Mouse (Mus musculus) heart, postnatal 14 days (tissue): ENCODE measurements around the gene Birc3. TPM values are rescaled to one million over a fixed set of nuclear protein-coding genes. Genes with fewer than 3 reads are reported as not detected.
A peak's percentile ranks its signal among the peaks of the same experiment; 100 is the strongest.
"Not testable (repeated sequence)": the region's sequence is repeated elsewhere in the genome, so short reads cannot be mapped to it uniquely, and the experiment has no call there.

Experiments
- DNase-seq, 2 experiments: peaks; one replicate each; pipeline ENCODE4 v3.0.0; 2021 to 2022
- intact Hi-C: fragments of 180-260 bp; cut with DNase I; formaldehyde crosslinking; loops from one replicate; pipeline ENCODE4 v1.15.1; 2025
- total RNA-seq, 2 experiments: library from RNA; stranded (reverse); gene quantifications; 2 replicates each; pipeline ENCODE4 v1.2.3; 2021

Birc3 gene
- total RNA-seq, 2 experiments from 2014 or later: 8.9 to 10.3 TPM

- intact Hi-C loops: loop anchor here (5.0 kb wide), 1 partner anchor 33 kb away; the partner anchor contains the start of gene Birc2
- DNase-seq: no peak
Measured at GRCm38 (mm10) chr9:7870556-7871315, 2.2 kb downstream of the Birc3 start.

DNA sequence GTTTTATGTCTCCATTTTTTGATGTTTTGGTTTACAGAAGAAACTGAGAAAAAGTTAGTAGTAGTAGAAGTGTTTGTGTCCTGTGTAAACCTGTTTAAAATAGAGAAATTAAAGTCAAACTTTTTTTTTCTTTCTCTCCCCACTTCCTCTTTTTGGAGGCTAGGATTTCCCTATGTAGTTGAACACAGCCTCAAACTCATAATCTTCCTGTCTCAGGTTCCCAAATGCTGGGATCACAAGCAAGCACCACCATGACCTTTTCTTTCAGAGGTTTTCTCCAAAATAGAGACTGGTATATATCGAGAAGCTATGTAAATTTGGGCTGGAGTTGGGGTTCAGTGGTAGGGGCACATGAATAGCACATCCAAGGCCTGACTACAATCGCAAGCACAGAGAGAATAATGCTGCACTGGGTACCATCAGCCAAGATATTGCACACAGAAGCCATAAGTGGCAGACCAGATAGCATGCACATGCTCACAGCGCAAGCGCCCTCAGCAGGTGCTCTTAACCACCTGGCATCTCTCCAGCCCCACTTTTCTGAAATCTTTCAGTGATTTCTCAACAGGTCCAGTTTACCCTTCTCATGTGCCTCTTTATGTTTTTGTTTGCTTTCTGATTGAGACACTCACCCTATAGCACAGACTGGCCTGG, 4.0 kb downstream of the Birc3 start:
- intact Hi-C loops: no loop called here
- DNase-seq: no peak

DNA sequence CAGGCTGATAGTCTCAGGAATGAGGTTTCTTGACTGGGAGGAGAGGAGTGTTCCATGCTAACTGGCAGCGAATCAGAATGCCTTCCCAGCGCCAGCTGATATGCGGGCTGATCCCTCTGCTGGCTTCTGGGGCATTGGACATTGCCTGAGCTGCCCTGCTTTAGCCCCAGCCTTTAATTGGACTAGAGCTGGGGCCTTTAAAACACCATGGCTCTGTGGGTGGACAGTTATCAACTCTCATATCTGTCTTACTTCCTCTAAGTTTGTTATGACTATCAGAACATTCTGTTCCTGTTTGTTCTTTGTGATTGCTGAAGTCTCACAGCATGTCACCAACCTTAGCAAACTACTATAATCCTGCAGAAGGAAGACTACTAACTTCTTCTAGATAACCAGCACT, 5.0 kb downstream of the Birc3 start:
- DNase-seq: peak; percentile 7
- intact Hi-C loops: no loop called here

DNA sequence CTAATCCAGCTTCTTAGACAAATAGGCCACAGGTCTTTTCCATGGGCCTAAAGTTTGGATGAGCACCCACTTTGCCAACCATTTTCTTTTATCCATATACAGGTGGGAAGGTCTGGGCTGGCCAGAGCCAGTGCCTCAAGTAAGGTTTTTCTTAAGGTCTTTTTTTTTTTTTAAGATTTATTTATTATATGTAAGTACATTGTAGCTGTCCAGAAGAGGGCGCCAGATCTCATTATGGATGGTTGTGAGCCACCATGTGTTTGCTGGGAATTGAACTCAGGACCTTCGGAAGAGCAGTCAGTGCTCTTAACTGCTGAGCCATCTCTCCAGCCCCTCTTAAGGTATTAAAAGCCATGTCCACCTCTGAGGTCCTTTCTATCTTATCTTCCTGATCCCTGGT, 6.0 kb downstream of the Birc3 start:
- DNase-seq, intact Hi-C loops: not testable (repeated sequence)

DNA sequence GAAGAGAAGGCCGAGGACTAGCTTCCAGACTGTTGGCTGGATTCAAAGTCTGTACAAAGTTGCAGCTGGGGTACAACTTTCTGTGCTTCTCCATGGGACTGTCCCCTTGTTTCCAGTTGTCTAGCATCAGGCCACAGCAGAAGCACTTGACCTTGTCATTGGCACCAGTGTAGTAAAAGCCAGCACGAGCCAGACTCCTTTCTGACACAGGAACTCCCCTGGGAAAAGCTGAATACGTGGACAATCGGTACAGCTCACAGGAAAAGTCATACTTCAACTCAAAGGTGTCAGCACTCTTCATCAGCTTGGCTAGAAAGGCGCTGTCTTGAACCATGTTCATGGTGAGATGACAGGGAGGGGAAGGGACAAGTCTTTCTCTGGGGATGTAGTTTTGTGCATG, 12.0 kb downstream of the Birc3 start:
- intact Hi-C loops: no loop called here
- no peak for DNase-seq

DNA sequence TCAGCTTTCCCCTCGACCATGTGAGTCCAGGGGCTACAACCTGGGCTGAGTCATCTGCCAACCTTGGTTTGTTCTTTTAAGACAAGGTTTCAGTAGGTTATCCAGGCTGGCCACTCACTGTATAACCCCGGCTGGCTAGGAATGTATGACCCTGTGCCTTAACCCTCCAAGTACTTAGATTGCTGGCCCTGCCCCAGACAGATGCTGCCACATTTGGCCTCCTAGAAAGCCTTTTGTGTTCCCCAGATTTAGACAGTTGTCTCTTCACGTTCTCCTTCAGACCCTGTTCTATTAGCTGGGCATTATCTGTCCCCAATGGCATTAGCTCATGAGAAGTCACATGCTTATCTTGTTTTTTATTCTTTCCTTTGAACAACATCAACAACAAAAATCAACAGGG, 17.1 kb downstream of the Birc3 start:
- intact Hi-C loops: loop anchor here (1.0 to 5.0 kb wide), 3 partner anchors 41 to 254 kb away; no protein-coding TSS in a partner anchor
- no peak for DNase-seq

GRCm38 (mm10) chr9:7855374-7855773, 17.6 kb downstream of the Birc3 start:
- intact Hi-C loops: loop anchor here (5.0 kb wide), 1 partner anchor 253 kb away; no protein-coding TSS in a partner anchor
- DNase-seq: peak; percentile 40 to 59

DNA sequence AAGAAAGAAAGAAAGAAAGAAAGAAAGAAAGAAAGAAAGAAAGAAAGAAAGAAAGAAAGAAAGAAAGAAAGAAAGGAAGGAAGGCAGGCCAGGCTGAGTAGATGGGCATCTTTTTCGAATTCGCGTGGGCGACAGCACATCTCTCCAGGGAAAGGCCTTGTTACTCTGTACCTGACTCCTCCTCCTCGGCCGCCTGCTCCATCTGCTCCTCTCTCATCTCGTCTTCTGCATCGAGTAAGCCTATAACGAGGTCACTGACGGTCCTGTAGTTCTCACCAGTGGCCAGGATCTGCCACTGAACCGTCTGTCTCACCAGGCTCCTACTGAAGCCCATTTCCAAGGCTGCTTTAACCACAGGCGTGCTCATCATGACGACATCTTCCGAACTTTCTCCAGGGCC, 18.8 kb downstream of the Birc3 start:
- DNase-seq, intact Hi-C loops: not testable (repeated sequence)

DNA sequence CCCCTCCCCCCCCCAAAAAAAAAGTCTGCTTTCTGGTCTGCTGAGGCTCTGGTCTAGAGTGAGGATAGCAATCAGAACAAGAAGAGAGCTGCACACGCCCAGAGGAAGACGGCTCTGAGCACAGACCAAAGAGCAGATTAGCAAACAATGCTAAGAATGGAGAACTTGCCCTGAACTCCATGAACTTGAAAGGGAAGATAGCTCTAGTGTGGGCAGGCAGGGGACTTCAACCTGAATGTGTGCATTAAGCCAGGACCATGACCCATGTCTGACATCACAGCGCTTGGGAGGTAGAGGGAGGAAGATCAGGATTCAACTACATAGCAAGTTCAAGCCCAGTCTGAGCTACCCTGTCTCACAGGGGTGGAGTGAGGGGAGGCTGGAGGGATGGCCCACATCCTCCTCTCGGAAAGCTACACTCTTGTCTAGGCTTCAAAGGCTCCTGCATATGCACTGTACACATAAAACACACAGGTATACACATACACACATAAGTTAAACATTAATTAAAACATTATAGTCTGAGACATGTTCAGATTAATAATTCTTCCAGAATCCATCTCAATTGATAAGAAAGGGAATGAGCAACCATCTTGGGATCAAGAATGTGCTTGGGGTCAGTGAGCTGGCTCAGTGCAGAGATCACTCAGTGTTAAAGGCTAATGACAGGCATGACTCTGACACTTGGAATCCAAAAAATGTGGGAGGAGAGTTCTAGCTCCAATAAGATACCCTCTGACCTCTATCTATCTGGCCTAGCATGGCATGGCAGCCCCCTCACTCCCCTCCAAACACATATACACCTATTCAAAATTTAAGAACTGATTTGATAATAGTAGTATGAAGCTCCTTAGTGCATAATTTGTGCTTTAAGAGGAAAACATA, 20.4 kb downstream of the Birc3 start:
- intact Hi-C loops: no loop called here
- DNase-seq: no peak

DNA sequence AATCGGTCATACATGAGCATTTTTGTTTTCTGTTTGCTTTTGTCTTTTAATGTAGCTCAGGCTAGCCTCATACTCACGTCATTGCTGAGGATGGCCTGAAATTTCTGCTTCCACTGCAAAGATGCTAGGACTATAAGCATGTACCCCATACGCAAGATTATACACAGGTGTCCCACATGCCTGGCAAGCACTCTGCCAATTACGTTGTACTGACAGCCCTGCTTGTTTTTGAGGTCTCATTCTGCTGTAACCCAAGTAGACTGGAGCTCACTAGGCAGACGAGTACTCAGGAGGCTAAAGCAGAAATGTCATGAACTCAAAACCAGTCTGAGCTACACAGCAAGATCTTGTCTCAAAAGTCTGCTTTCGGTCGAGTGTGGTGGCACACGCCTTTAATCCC, 21.1 kb downstream of the Birc3 start:
- no peak for DNase-seq
- intact Hi-C loops: no loop called here

DNA sequence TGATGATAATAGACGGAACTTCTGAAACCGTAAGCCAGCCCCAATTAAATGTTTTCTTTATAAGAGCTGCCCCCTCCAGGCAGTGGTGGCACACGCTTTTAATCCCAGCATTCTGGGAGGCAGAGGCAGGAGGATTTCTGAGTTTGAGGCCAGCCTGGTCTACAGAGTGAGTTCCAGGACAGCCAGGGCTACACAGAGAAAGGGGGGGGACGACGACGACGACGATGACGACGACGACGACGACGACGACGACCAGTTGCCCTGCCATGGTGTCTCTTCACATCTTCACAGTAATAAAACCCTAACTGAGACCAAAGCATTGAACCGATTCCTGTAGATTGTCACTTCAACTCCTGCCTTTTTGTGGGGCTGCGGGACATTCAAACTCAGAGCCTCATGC, 24.8 kb downstream of the Birc3 start:
- DNase-seq: no peak
- intact Hi-C loops: no loop called here

DNA sequence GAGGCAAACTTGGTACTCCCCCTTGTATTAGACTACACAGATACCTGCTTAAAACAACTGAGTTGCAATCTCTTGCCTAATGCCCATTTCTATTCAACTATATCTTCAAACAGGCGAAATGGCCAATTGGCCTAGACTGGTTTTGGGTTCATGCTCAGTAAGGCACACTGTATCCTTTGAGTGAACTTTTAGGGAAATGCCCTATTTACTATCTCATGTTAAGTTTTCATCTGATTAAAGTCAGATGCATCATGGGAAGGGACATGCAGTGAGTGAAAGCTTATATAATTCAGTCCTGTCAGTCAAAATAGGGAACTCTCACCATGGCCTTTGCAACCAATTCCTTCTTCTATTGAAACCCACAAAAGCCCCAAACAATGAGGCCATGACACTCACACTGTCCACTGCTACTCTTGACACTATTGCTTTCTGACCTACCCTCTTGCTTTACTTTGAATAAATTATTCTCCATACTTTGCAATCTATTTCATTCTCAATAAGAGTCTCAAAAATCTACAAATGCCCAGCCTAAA, 26.3 kb downstream of the Birc3 start:
- DNase-seq: no peak
- intact Hi-C loops: no loop called here

DNA sequence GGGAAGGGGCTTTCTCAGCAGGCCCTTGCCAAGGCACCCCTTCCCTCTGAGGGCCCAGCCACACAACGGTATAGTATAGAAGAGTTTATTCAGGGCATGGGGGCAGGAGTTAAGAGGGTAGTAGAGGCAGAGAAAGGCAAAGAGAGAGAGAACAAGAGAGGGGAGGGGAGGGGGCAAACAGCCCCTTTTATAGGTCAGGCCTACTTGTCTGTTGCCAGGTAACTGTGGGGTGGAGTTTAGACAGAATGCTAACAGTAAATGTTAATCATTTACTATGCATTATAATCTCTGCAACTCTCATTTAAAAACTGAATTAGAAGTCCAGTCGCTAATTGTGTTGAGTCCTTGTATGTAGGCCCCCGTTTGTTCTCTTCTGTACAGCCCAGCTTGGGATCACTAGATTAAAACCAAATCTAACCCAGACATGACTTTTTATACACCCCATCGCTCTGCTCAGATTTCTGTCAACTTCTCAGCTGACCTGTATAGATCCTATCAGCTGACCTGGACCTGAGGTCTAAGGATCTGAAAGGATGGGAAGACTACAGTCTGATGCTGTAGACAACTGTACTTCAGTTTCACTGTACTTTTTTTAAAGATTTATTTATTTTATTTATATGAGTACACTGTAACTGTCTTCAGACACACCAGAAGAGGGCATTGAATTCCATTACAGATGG, 27.6 kb downstream of the Birc3 start:
- no peak for DNase-seq
- intact Hi-C loops: no loop called here

DNA sequence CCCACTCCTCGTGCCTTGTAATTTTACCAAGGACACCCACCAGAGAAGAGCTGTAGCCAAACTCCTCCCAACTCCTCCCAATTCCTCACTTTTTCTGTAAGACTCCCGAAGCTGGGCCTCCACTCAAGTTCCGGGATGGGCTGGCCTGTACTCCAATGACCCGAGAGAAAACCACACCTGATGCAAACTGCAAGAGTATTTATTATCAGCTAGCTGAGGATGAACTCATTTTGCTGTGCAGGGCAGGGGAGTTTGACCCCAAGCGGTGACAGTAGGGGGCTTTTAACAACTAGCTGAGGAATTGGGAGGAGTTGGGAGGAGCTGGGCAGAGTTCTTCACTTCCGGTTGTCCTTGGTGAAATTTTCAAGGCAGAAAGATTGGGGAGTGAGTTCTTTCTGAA, 31.8 kb downstream of the Birc3 start:
- no peak for DNase-seq
- intact Hi-C loops: no loop called here

DNA sequence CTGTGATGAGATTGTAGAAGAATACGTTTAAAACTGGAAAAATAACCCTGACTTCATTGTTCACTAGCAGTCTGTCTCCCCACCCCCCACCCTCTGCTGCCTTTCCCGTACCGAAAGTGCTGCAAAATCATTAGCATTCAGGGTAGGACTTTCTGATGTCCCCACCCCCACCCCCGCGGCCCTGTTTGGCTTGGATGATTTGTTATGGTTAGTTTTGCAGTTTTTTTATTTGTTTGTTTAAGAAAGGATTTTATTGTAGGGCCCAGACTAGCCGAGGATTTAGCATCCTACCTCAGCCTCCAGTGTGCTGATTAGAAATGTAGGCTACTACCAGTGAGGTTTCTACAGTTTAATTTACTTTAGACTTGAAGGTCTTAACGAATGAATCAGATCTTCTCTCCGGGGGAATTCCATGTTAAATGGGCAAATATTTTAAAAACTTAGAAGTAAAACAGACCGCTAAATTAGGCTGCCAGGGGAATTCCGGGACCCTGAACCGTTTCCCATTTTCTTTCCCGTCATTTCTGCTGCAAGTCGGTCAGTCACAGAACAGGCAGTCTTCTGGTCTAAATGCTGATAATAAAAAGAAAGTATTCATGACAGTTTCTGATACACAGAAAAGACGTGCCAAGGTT, 35.1 kb downstream of the Birc3 start:
- no peak for DNase-seq
- intact Hi-C loops: loop anchor here (2.0 to 10.0 kb wide), 4 partner anchors 34 to 167 kb away; partner anchors contain the start of genes Birc3, Tmem123 and Yap1

GRCm38 (mm10) chr9:7836905-7837805, 35.8 kb downstream of the Birc3 start, which contains the start of gene Birc2:
TSS of gene Birc2 (minus strand) at chr9:7837064.
- intact Hi-C loops: loop anchor here (2.0 to 10.0 kb wide), 4 partner anchors 35 to 168 kb away; partner anchors contain the start of genes Birc3, Tmem123 and Yap1
- DNase-seq: peak; percentile 96

DNA sequence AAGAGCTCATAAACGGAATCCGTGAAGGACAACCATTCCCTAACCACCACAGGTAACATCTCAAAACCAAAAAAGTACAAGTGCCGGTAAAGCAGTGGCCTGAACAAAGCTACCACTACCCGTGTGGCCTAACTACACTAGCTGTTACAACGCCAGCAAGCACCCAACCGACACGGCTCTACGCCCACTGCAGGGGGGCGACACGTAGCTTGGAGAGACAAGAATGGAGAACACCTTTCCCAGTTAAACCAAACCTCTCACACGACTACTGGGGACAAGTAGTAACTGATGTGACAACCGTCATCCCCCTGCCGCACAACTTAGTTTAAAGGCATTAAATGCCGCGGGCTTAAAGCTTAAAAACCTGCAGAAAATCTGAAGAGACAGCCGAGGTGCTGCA, 36.7 kb downstream of the Birc3 start:
- intact Hi-C loops: loop anchor here (2.0 to 10.0 kb wide), 4 partner anchors 36 to 168 kb away; partner anchors contain the start of genes Birc3, Tmem123 and Yap1
- peak; percentile 44 to 48 for DNase-seq

GRCm38 (mm10) chr9:7835302-7835701, 37.7 kb downstream of the Birc3 start:
- DNase-seq: no peak
- intact Hi-C loops: loop anchor here (5.0 to 10.0 kb wide), 3 partner anchors 37 to 169 kb away; partner anchors contain the start of genes Birc3 and Yap1
